Mouse (Mus musculus): ENCODE measurements around the gene Gdf9. TPM values are rescaled to one million over a fixed set of nuclear protein-coding genes. Genes with fewer than 3 reads are reported as not detected.
A peak's percentile ranks its signal among the peaks of the same experiment; 100 is the strongest.

The Gdf9 gene
- polyA plus RNA-seq, 1 experiment from 2014 or later: 0.99 TPM

GRCm38 (mm10) chr11:53452396-53452795 is 21.6 kb downstream of the Gdf9 start:
- ATAC-seq: no peak
- Histone ChIP-seq H3K4me2 (ENCODE audit: low read depth, low read length) (no peak overlapping the region), H3K27ac (ENCODE audit: low read length) (no peak overlapping the region), H3K36me3 (ENCODE audit: control insufficient read depth, insufficient read depth, low read length) (no peaks in the 10 kb centered on the region), H3K9me3 (ENCODE audit: control insufficient read depth, low read length) (no peaks in the 10 kb centered on the region), H3K4me1 (ENCODE audit: control insufficient read depth, insufficient read depth, low read length) (peaks cover 14% of the 10 kb centered on the region), H3K4me3 (ENCODE audit: low read length) (no peak overlapping the region), H3K27me3 (replicated peaks; ENCODE audit: control insufficient read depth, insufficient read depth, low read length) (no peaks in the 10 kb centered on the region), H3K9ac (ENCODE audit: low read depth, low read length) (no peak overlapping the region)
- 95% methylated on average over 9 of the region's 9 CpGs for WGBS

- no peaks in the 10 kb centered on the region for H3K9me3 ChIP-seq (ENCODE audit: control insufficient read depth, low read length)
- H3K27ac ChIP-seq (ENCODE audit: low read length): no peak overlapping the region
Observed at GRCm38 (mm10) chr11:53453031-53453430, 22.2 kb downstream of the Gdf9 start.

GRCm38 (mm10) chr11:53456474-53457371 is 25.9 kb downstream of the Gdf9 start, which contains the start of the genes Gm10447 and Shroom1:
Gm10447 (minus strand) TSS chr11:53457110.
Shroom1 (plus strand) TSS chr11:53457205.
- Histone ChIP-seq H3K4me2 (ENCODE audit: low read depth, low read length) (peak within 1 kb of the TSS; percentile 91), H3K4me3 (ENCODE audit: low read length) (peak within 1 kb of the TSS; percentile 63), H3K36me3 (ENCODE audit: control insufficient read depth, insufficient read depth, low read length) (no peaks in the 10 kb centered on the region), H3K4me1 (ENCODE audit: control insufficient read depth, insufficient read depth, low read length) (no peaks in the 10 kb centered on the region), H3K9me3 (ENCODE audit: control insufficient read depth, low read length) (no peaks in the 10 kb centered on the region), H3K9ac (ENCODE audit: low read depth, low read length) (peak within 1 kb of the TSS; percentile 77), H3K27me3 (replicated peaks; ENCODE audit: control insufficient read depth, insufficient read depth, low read length) (peaks cover 4% of the 10 kb centered on the region; the same call in 1 of the 2 replicates), H3K27ac (ENCODE audit: low read length) (no peak within 1 kb of the TSS)
- WGBS: 3% methylated on average over 42 of the region's 42 CpGs
- ATAC-seq: peak; percentile 89

More at GRCm38 (mm10) chr11:53453031-53453430, 22.2 kb downstream of the Gdf9 start:
- Histone ChIP-seq H3K9ac (ENCODE audit: low read depth, low read length) (no peak overlapping the region), H3K4me2 (ENCODE audit: low read depth, low read length) (no peak overlapping the region), H3K36me3 (ENCODE audit: control insufficient read depth, insufficient read depth, low read length) (no peaks in the 10 kb centered on the region), H3K27me3 (replicated peaks; ENCODE audit: control insufficient read depth, insufficient read depth, low read length) (no peaks in the 10 kb centered on the region), H3K4me1 (ENCODE audit: control insufficient read depth, insufficient read depth, low read length) (peaks cover 14% of the 10 kb centered on the region), H3K4me3 (ENCODE audit: low read length) (no peak overlapping the region)
- 80% methylated on average over 5 of the region's 5 CpGs for WGBS
- ATAC-seq: no peak

GRCm38 (mm10) chr11:53457372-53457954 is 26.6 kb downstream of the Gdf9 start:
- peak; percentile 29 for ATAC-seq
- Histone ChIP-seq H3K9ac (ENCODE audit: low read depth, low read length) (peak overlapping the region; percentile 77), H3K4me1 (ENCODE audit: control insufficient read depth, insufficient read depth, low read length) (no peaks in the 10 kb centered on the region), H3K36me3 (ENCODE audit: control insufficient read depth, insufficient read depth, low read length) (no peaks in the 10 kb centered on the region), H3K27ac (ENCODE audit: low read length) (no peak overlapping the region), H3K9me3 (ENCODE audit: control insufficient read depth, low read length) (no peaks in the 10 kb centered on the region), H3K4me2 (ENCODE audit: low read depth, low read length) (peak overlapping the region; percentile 91), H3K27me3 (replicated peaks; ENCODE audit: control insufficient read depth, insufficient read depth, low read length) (peaks cover 10% of the 10 kb centered on the region), H3K4me3 (ENCODE audit: low read length) (peak overlapping the region; percentile 63)
- WGBS: 10% methylated on average over 29 of the region's 29 CpGs

- Histone ChIP-seq H3K9ac (ENCODE audit: low read depth, low read length) (no peak overlapping the region), H3K4me3 (ENCODE audit: low read length) (no peak overlapping the region), H3K4me2 (ENCODE audit: low read depth, low read length) (no peak overlapping the region), H3K9me3 (ENCODE audit: control insufficient read depth, low read length) (no peaks in the 10 kb centered on the region), H3K4me1 (ENCODE audit: control insufficient read depth, insufficient read depth, low read length) (peaks cover 10% of the 10 kb centered on the region), H3K27me3 (replicated peaks; ENCODE audit: control insufficient read depth, insufficient read depth, low read length) (peaks cover 26% of the 10 kb centered on the region), H3K27ac (ENCODE audit: low read length) (no peak overlapping the region), H3K36me3 (ENCODE audit: control insufficient read depth, insufficient read depth, low read length) (no peaks in the 10 kb centered on the region)
- 60% methylated on average over 3 of the region's 3 CpGs for WGBS
- no peak for ATAC-seq
Observed at GRCm38 (mm10) chr11:53458996-53459395, 28.2 kb downstream of the Gdf9 start.

- ATAC-seq: no peak
- peaks cover 11% of the 10 kb centered on the region for H3K4me1 ChIP-seq (ENCODE audit: control insufficient read depth, insufficient read depth, low read length)
Observed at GRCm38 (mm10) chr11:53460192-53460591, 29.4 kb downstream of the Gdf9 start.

GRCm38 (mm10) chr11:53461727-53462126 is 30.9 kb downstream of the Gdf9 start:
- peaks cover 44% of the 10 kb centered on the region for H3K27me3 ChIP-seq (replicated peaks; ENCODE audit: control insufficient read depth, insufficient read depth, low read length)
- no peaks in the 10 kb centered on the region for H3K9me3 ChIP-seq (ENCODE audit: control insufficient read depth, low read length)

More at GRCm38 (mm10) chr11:53460192-53460591, 29.4 kb downstream of the Gdf9 start:
- 82% methylated on average over 3 of the region's 3 CpGs for WGBS
- Histone ChIP-seq H3K4me3 (ENCODE audit: low read length) (no peak overlapping the region), H3K27me3 (replicated peaks; ENCODE audit: control insufficient read depth, insufficient read depth, low read length) (peaks cover 37% of the 10 kb centered on the region), H3K4me2 (ENCODE audit: low read depth, low read length) (no peak overlapping the region), H3K9ac (ENCODE audit: low read depth, low read length) (no peak overlapping the region), H3K27ac (ENCODE audit: low read length) (no peak overlapping the region), H3K36me3 (ENCODE audit: control insufficient read depth, insufficient read depth, low read length) (no peaks in the 10 kb centered on the region), H3K9me3 (ENCODE audit: control insufficient read depth, low read length) (no peaks in the 10 kb centered on the region)

GRCm38 (mm10) chr11:53463551-53464424 is 33.0 kb downstream of the Gdf9 start:
- Histone ChIP-seq H3K4me2 (ENCODE audit: low read depth, low read length) (peak overlapping the region; percentile 94), H3K9me3 (ENCODE audit: control insufficient read depth, low read length) (no peaks in the 10 kb centered on the region), H3K9ac (ENCODE audit: low read depth, low read length) (peak overlapping the region; percentile 59), H3K4me3 (ENCODE audit: low read length) (peak overlapping the region; percentile 55), H3K4me1 (ENCODE audit: control insufficient read depth, insufficient read depth, low read length) (peaks cover 16% of the 10 kb centered on the region), H3K27me3 (replicated peaks; ENCODE audit: control insufficient read depth, insufficient read depth, low read length) (peaks cover 44% of the 10 kb centered on the region), H3K36me3 (ENCODE audit: control insufficient read depth, insufficient read depth, low read length) (no peaks in the 10 kb centered on the region), H3K27ac (ENCODE audit: low read length) (no peak overlapping the region)
- WGBS: 8% methylated on average over 55 of the region's 55 CpGs
- ATAC-seq: 0 out of 2 replicates have a peak, but pooled peaks have one; percentile 37

More at GRCm38 (mm10) chr11:53461727-53462126, 30.9 kb downstream of the Gdf9 start:
- H3K4me1 ChIP-seq (ENCODE audit: control insufficient read depth, insufficient read depth, low read length): peaks cover 16% of the 10 kb centered on the region
- 30% methylated on average over 5 of the region's 5 CpGs for WGBS
- H3K27ac ChIP-seq (ENCODE audit: low read length): no peak overlapping the region
- no peak overlapping the region for H3K4me2 ChIP-seq (ENCODE audit: low read depth, low read length)
- no peak overlapping the region for H3K9ac ChIP-seq (ENCODE audit: low read depth, low read length)
- ATAC-seq: no peak
- H3K36me3 ChIP-seq (ENCODE audit: control insufficient read depth, insufficient read depth, low read length): no peaks in the 10 kb centered on the region
- no peak overlapping the region for H3K4me3 ChIP-seq (ENCODE audit: low read length)

Data from intestine, embryonic 16.5 days (tissue).